Mouse (Mus musculus): ENCODE measurements at regions not wholly inside any gene's neighbourhood (a gene's known extent, or its start where the extent isn't known, plus 50 kb on each side); places are given as distances from the start of the nearest gene placed in this dataset.
A peak's percentile ranks its signal among the peaks of the same experiment; 100 is the strongest.

DNA sequence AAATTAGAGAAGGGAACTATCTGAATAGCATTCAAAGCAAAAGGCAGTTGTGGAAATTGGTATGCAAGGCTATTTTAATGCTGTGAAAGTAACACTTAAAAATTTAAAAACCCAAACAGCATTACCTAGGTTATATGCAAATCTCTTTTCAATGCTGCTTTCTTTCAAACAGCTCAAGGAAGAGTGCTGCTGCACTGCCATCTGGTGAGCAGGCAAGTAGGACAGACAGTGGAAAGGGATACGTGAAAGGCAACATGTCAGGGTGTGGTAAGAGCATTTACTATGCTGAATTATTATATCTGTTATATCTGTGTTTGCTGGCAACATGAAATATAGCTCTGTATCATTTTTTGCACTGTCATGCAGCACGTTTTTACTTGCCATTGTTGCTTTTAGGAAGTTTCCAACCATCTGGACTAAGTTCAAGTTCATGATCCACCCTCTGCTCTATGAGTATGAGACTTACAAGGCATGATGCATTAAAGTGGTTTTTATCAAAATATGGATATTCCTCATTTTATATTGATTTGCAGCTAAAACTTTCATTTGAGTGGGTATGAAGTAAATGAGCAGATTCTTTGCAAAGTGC lies 1223.0 kb downstream of the Dnajb9 start:
- DNase-seq (ENCODE audit: low spot score in 2 of 2): peak; percentile 71 to 77

DNA sequence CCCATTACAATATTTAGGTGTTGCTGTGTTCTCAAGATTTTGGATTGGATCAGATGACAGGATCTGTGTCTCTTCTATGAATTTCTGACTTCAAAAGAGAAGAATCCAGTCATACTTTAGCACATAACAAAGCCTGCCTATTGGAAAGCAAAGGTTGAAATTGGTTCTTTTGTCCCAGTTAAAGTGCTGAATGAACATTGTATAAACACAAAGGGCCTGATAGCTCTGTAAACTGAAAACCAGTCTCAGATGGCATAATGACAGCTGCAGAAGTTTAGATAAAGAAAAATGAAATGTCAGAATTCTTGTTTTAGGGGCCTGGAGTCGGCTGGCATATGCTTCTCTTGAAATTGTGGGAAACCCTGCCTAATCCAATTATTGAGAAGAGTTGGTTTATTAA lies 1223.6 kb downstream of the Dnajb9 start:
- no peak for DNase-seq (ENCODE audit: low spot score in 2 of 2)

DNA sequence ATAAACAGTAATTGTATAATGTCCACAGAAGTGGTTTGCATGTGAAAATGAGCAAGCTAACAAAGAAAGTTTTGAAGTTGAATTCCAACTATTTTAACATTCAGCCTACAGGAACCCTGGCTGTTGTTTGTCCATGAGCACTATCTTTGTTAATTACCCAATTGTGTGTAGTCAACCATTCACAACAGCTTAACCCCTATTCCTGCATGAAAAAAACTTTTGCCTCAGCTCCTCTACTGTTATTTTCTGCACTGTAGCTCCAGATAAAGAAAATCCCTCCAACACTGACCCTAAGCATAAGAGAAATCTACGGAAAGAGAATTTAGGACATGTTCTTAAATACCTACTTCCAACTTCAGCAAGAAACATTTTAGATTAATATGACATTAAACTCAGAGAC lies 1224.0 kb downstream of the Dnajb9 start:
- no peak for DNase-seq (ENCODE audit: low spot score in 2 of 2)

DNA sequence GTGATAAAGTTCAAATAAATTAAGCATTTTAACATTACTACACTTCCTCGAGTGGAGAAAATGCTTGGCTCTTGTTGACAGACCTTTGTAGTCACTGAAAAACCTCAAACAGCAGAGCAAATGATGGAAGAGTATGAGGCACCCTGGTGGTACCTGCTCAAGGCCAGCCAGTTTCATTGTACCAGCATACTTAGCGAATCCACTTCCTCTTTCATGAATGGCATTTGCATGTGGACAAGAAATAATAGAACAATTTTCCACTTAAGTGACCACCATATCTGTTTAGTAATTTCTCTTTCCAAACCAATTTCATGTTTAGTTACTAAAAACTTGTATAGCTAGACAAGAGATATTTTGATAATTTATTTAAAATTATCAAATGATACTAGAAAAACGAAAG lies 1231.3 kb downstream of the Dnajb9 start:
- no peak for DNase-seq (ENCODE audit: low spot score in 2 of 2)

DNA sequence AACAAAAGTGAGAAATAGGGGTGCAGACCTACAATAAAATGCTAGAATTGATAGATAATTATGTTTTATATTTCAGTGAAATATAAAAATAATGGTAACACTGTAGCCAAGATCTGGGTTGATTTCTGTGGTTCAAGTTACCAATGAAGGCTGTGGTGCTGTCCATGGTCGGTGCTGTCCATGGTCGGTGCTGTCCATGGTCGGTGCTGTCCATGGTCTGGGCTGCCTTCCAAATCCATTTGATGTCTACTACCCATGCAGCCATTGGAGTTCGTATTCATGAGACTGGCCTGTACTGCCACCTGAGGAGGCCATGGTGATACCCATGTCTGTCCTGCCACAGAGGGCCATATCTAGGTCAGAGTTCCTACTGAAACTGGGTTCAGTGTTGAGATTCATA lies 1237.4 kb downstream of the Dnajb9 start:
- DNase-seq (ENCODE audit: low spot score in 2 of 2): no peak

DNA sequence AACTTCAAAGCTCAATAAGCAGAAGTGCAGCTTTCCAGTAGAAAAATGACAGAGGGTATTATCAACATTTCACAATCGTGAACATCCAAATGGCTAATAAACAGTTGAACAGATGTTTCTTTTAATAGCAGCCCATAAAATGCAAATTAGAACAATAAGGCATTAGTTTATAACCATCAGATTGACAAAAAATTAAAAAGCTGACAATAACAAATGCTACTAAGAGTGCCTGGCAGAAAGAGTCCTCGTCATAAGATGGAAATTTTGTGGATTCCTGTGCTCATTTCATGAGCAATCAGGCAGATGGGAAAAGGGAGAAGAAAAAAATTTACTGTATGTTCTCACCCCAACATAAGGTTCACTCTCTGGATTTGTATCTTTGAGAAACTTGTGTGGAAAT lies 1248.6 kb downstream of the Dnajb9 start:
- no peak for DNase-seq (ENCODE audit: low spot score in 2 of 2)

DNA sequence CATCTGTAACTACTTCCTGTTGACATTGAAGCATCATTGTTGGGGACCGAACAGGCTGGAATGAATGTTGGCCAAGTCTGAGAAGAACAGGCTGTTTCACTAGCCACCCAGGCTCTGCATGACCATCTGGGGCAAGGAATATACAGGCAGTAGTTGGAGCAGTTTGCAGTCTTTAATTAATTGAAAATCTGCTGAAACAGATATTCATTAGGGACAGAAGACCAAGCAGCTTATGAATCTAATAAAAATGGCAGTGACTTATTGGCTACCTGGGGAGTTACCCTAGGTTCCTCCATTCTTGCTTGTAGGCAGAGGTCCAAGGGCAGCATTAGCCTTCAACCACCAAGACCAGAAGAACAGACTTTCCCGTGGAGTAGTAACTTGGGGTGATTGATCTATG lies 1262.2 kb downstream of the Dnajb9 start:
- no peak for DNase-seq (ENCODE audit: low spot score in 2 of 2)

DNA sequence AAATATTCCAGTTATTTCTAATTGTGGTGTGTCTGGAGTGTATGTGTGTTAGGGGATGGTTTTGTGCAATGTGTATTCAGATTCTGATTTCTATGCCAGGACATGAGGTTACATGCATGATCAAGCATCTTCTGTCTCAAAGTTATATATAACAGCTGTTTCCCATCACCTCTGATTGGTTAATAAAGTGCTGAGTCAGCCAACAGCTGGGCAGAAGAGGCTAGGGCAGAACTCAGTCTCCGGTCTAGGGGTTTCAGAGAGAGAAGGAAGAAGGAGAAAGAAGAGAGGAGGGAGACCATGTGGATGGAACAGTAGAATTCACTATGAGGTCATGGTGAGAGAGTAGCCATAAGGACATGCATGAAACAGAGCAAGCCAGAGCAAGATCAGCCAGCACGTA lies 1295.8 kb downstream of the Dnajb9 start:
- no peak for DNase-seq (ENCODE audit: low spot score in 2 of 2)
